Mouse (Mus musculus): ENCODE measurements around the gene Sncb.

GRCm38 (mm10) chr13:54766192-54766768 lies at the start of gene Sncb:
- TF ChIP-seq POLR2A (IDR thresholded peaks at IDR 0.05; ENCODE audit: low read depth, low read length) (no peak), CTCF (conservative IDR thresholded peaks at IDR 0.05; ENCODE audit: insufficient read depth, insufficient read length, low read depth, low read length) (no peak; the same call in 1 of the 2 replicates)

All from kidney, adult 2 months (tissue).